Mouse (Mus musculus) mammary gland, adult 2 months (tissue): ENCODE measurements around the gene Htr3a. TPM values are rescaled to one million over a fixed set of nuclear protein-coding genes. Genes with fewer than 3 reads are reported as not detected.

Experiments used
- polyA plus RNA-seq: library from polyadenylated mRNA; depleted of rRNA; stranded (reverse); fragments of >200 nt; gene quantifications from 2 replicates; pipeline ENCODE4 v1.2.3, GENCODE M21; 2012; ENCODE audit warnings: low replicate concordance; rRNA removed

Htr3a gene
- polyA plus RNA-seq = not detected in 2 replicates

DNA sequence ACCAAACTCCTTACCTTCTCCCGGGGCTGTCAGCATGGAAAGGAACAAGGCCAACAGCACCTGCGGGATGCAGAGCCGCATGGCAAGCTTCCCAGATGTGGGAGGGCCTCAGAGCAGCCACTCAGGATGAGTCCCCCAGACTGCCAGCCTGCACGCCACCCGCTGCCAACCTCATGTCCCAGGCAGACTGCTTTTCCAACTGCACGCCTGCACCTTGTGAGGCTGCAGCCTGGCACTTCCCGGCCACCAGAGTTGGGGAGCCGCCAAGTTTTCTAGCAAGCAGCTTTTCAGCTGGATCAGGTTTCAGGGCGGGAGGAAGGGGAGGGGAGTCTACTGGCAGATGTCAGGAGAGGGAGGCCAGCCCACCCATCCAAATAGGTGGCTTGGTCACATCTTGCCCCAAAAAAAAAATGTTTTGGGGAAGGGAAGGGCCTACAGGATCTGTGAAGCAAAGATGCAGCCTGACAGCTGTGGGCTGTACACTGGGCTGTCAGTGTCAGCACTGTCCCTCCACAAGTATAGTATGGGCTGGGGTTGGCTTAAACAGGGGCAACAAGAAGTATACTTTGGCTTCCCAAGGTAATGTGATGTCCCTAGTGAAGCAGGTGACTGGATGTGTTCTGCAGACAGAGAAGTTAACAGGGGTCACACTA is at the start of gene Htr3a:
Gene Htr3a, minus strand, starts transcription at position 215 of the 653 bp plus-strand sequence.

Other genes with a start within 250 kb of the Htr3a start
- 18.0 and 20.4 TPM in 2 replicates for gene Zbtb16, start 74.9 kb downstream of the Htr3a start, polyA plus RNA-seq
- gene Htr3b, start 53.9 kb upstream of the Htr3a start, polyA plus RNA-seq = not detected in 2 replicates
- 8.7 and 22.7 TPM in 2 replicates for gene Usp28, start 74.3 kb upstream of the Htr3a start, polyA plus RNA-seq
- 6.4 and 12.5 TPM in 2 replicates for gene Zw10, start 144.5 kb upstream of the Htr3a start, polyA plus RNA-seq
- 0.93 and 1.8 TPM in 2 replicates for gene Tmprss5, start 170.2 kb upstream of the Htr3a start, polyA plus RNA-seq